Mouse (Mus musculus): ENCODE data around the gene Slc25a41. TPM values are rescaled to one million over a fixed set of nuclear protein-coding genes. Genes with fewer than 3 reads are reported as not detected.
A peak's percentile ranks its signal among the peaks of the same experiment; 100 is the strongest.

Slc25a41 gene
- polyA plus RNA-seq, 1 experiment from 2014 or later: not detected

DNA sequence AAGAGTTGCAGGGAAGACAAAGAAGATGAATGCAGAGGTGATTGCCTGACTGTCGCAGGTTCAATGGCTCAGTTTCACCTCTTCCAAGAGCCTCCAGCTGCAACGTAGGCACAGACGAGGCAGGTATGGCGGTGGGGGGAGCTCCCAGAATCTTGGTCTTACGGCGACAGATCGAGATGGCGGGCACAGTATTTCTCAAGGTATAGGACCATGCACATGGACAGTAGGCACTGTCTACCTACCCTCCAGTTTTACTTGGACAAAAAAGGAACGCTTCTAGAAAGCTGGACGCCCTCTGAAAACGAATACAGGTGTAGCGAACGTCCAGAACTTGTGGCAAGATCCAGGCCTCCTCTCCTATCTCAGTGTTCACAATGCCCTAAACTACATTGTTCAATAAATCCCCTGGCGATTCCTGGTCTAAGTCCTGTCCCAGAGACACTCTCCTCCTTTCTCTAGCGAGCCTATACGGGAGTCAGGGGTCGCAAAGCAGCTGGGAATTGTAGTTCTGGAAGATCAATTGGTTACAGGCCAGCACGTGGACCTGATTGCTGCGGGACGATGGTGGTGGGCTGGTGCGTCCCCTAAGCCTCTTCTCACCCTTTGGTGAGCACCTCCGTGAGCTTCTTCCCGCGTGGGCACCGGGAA is 51.9 kb downstream of the Slc25a41 start:
- H3K4me1 ChIP-seq: peaks cover 10% of the 10 kb centered on the region
- H3K27me3 ChIP-seq: no peaks in the 10 kb centered on the region
- 2% methylated on average over 25 of the region's 25 CpGs for WGBS
- peak overlapping the region; percentile 80 for H3K27ac ChIP-seq (replicated peaks)
- peak overlapping the region; percentile 69 for H3K9ac ChIP-seq
- H3K4me3 ChIP-seq (replicated peaks): peak overlapping the region; percentile 87
- peak overlapping the region; percentile 74 for H3K4me2 ChIP-seq (replicated peaks)
- H3K9me3 ChIP-seq (replicated peaks): no peaks in the 10 kb centered on the region
- ATAC-seq (ENCODE audit: insufficient number of reproducible peaks, low FRiP score, low TSS enrichment, low read depth): peak; percentile 89
- peaks cover 29% of the 10 kb centered on the region for H3K36me3 ChIP-seq

DNA sequence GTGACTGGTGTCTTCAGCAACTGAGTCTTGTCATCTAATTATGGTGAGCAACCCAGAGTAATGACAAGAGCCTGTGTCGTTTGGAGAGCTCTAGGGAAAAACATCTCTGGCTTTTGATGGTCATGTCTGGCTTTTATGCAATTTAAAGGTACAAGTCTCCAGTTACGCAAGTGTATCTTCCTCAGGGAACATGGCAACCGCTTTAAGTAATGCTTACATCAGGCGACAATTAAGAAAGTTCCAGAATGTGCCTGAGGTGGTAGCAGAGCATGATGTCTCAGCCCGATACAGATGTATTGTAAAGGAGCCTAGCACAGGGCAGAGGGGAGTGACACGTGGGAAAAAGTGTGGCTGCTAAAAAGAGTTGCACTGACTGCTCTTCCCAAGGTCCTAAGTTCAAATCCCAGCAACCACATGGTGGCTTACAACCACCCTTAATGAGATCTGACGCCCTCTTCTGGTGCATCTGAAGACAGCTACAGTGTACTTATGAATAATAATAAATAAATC is 52.5 kb downstream of the Slc25a41 start:
- H3K9ac ChIP-seq: peak overlapping the region; percentile 69; the same call in 1 of the 2 replicates
- H3K27ac ChIP-seq (replicated peaks): no peak overlapping the region
- no peak for ATAC-seq (ENCODE audit: insufficient number of reproducible peaks, low FRiP score, low TSS enrichment, low read depth)
- 55% methylated on average over 7 of the region's 7 CpGs for WGBS
- H3K36me3 ChIP-seq: peaks cover 22% of the 10 kb centered on the region
- H3K9me3 ChIP-seq (replicated peaks): no peaks in the 10 kb centered on the region
- peak overlapping the region; percentile 87 for H3K4me3 ChIP-seq (replicated peaks)
- H3K27me3 ChIP-seq: no peaks in the 10 kb centered on the region
- H3K4me2 ChIP-seq (replicated peaks): peak overlapping the region; percentile 74
- H3K4me1 ChIP-seq: peaks cover 10% of the 10 kb centered on the region

DNA sequence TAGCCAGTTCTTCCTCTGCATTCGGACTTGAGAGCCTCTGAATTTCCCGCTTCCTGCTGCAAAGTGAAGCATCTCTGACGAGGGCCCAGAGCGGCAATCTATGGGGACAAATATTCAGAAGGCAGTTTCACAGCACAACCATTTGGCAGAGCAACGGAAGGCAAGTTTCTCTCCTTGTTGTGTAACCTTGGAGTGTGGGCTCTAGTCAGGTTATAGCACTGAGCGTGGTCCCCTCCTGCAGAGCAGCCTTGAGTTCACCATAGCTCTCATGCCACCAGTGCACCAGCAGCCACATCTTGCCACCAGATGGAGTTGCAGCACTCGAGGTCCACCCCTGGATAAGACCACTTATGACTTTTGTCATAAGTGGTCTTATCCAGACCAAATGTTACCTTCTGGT is 53.0 kb downstream of the Slc25a41 start:
- Histone ChIP-seq H3K36me3 (peaks cover 17% of the 10 kb centered on the region), H3K9ac (no peak overlapping the region), H3K9me3 (replicated peaks) (no peaks in the 10 kb centered on the region), H3K4me1 (peaks cover 10% of the 10 kb centered on the region), H3K4me3 (replicated peaks) (no peak overlapping the region), H3K4me2 (replicated peaks) (no peak overlapping the region), H3K27ac (replicated peaks) (no peak overlapping the region), H3K27me3 (no peaks in the 10 kb centered on the region)
- no peak for ATAC-seq (ENCODE audit: insufficient number of reproducible peaks, low FRiP score, low TSS enrichment, low read depth)
- WGBS: 86% methylated on average over 7 of the region's 7 CpGs

DNA sequence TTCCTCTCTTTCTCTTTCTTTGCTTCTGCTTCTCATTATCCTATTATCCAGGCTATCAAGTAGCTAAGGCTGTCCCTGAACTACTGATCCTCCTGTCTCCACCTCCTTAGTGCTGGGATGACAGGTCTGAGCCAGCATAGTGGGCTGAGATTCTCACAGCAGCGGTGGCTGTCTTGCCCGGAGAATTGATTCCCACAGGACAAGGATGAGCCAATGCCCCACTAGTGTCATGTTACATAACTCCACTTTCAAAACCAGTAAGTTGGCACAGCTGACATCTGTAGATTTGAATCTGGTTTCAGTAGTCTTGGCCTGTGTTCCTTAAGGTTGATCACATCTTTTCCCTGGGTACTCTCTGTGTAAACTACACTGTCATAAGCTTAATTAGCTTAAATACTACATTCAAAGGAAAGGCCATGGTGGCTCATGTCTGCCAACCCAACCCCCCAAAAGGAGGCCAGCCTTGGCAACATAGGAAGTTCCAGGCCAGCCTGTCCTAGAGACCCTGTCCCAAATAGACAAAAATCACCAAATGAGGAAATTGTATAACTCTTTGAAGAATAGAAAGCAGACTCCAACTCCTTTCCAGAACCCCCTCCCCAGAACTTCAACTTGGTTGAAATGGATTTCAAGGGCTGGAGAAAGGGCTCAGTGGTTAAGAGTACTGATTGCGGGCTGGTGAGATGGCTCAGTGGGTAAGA is 55.2 kb downstream of the Slc25a41 start:
- WGBS: 58% methylated on average over 3 of the region's 3 CpGs

DNA sequence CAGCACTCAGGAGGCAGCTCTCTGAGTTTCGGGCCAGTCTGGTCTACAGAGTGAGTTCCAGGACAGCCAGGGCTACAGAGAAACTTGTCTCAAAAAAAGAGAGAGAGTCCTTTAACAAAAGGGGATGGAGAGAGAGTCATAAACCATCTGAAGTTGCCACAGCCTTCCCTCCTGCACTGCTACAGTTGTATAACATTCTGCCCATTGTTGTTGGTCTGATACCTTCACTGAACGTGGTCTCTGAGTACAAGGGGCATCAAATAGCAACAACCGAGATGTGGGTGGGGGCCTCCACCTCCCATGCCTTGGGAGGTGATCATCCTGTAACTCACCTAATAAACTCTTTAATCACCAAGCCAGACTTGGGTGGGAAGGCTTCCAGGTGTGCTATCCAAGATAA is 55.8 kb downstream of the Slc25a41 start:
- no peak overlapping the region for H3K4me3 ChIP-seq (replicated peaks)
- WGBS: 67% methylated on average over 3 of the region's 3 CpGs
- H3K27me3 ChIP-seq: no peaks in the 10 kb centered on the region
- H3K4me1 ChIP-seq: peaks cover 3% of the 10 kb centered on the region; the same call in 1 of the 2 replicates
- no peaks in the 10 kb centered on the region for H3K36me3 ChIP-seq
- no peaks in the 10 kb centered on the region for H3K9me3 ChIP-seq (replicated peaks)
- H3K9ac ChIP-seq: no peak overlapping the region
- H3K4me2 ChIP-seq (replicated peaks): no peak overlapping the region
- ATAC-seq (ENCODE audit: insufficient number of reproducible peaks, low FRiP score, low TSS enrichment, low read depth): no peak
- H3K27ac ChIP-seq (replicated peaks): no peak overlapping the region

More for the DNA sequence above, 55.2 kb downstream of the Slc25a41 start:
- H3K27me3 ChIP-seq: no peaks in the 10 kb centered on the region
- no peak for ATAC-seq (ENCODE audit: insufficient number of reproducible peaks, low FRiP score, low TSS enrichment, low read depth)
- no peak overlapping the region for H3K4me2 ChIP-seq (replicated peaks)
- H3K9me3 ChIP-seq (replicated peaks): no peaks in the 10 kb centered on the region
- H3K9ac ChIP-seq: no peak overlapping the region
- no peaks in the 10 kb centered on the region for H3K36me3 ChIP-seq
- H3K4me3 ChIP-seq (replicated peaks): no peak overlapping the region
- H3K27ac ChIP-seq (replicated peaks): no peak overlapping the region
- peaks cover 9% of the 10 kb centered on the region for H3K4me1 ChIP-seq

DNA sequence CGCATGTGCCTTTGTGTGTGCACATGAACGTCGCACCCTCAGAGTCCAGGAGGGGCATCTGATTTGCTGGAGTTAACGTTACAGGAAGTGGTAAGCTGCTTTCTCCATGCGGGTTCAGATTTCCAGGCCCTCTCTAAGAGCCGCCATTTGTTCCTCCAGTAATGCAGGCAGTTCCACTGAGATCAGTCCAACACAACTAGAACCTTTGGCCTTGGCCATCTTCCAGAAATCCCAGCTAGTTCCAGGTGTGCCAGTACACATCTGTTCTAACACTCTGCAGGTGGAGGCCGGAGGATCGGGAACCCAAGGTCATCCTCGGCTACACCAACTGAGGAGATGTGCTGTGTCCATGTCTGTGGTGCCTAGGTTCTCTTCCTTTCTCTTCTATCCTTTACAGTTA is 56.6 kb downstream of the Slc25a41 start:
- peaks cover 3% of the 10 kb centered on the region; the same call in 1 of the 2 replicates for H3K4me1 ChIP-seq
- WGBS: 76% methylated on average over 9 of the region's 9 CpGs
- H3K9ac ChIP-seq: no peak overlapping the region
- no peak overlapping the region for H3K27ac ChIP-seq (replicated peaks)
- H3K36me3 ChIP-seq: no peaks in the 10 kb centered on the region
- no peak for ATAC-seq (ENCODE audit: insufficient number of reproducible peaks, low FRiP score, low TSS enrichment, low read depth)
- H3K4me3 ChIP-seq (replicated peaks): no peak overlapping the region
- no peaks in the 10 kb centered on the region for H3K27me3 ChIP-seq
- H3K9me3 ChIP-seq (replicated peaks): no peaks in the 10 kb centered on the region
- no peak overlapping the region for H3K4me2 ChIP-seq (replicated peaks)

Other genes with a start within 250 kb of the Slc25a41 start
- 7.5 and 9.9 TPM in 2 replicates for gene Rfx2, start 210.6 kb downstream of the Slc25a41 start, polyA plus RNA-seq (2015; fragmentation: Nextera tagmentation; extraction: Ambion mirVana)
- gene Acsbg2, start 167.2 kb downstream of the Slc25a41 start, polyA plus RNA-seq (2015; fragmentation: Nextera tagmentation; extraction: Ambion mirVana): 0.16 TPM in 1 of 2 replicates, not detected in the other
- 0.27 and 0.29 TPM in 2 replicates for gene 1700061G19Rik, start 166.2 kb downstream of the Slc25a41 start, polyA plus RNA-seq (2015; fragmentation: Nextera tagmentation; extraction: Ambion mirVana)
- 53.9 and 56.9 TPM in 2 replicates for gene Mllt1, start 106.2 kb downstream of the Slc25a41 start, polyA plus RNA-seq (2015; fragmentation: Nextera tagmentation; extraction: Ambion mirVana)
- 10.2 and 10.4 TPM in 2 replicates for gene Acer1, start 59.5 kb downstream of the Slc25a41 start, polyA plus RNA-seq (2015; fragmentation: Nextera tagmentation; extraction: Ambion mirVana)
- gene Clpp, start 51.3 kb downstream of the Slc25a41 start, polyA plus RNA-seq (2015; fragmentation: Nextera tagmentation; extraction: Ambion mirVana): 136 and 139 TPM in 2 replicates
- 34.9 and 42.3 TPM in 2 replicates for gene Alkbh7, start 44.3 kb downstream of the Slc25a41 start, polyA plus RNA-seq (2015; fragmentation: Nextera tagmentation; extraction: Ambion mirVana)
- not detected in 2 replicates for gene Pspn, start 41.6 kb downstream of the Slc25a41 start, polyA plus RNA-seq (2015; fragmentation: Nextera tagmentation; extraction: Ambion mirVana)
- gene Gtf2f1, start 30.4 kb downstream of the Slc25a41 start, polyA plus RNA-seq (2015; fragmentation: Nextera tagmentation; extraction: Ambion mirVana): 64.3 and 68.2 TPM in 2 replicates
- gene Gm17949, start 30.2 kb downstream of the Slc25a41 start, polyA plus RNA-seq (2015; fragmentation: Nextera tagmentation; extraction: Ambion mirVana): 0.56 and 0.60 TPM in 2 replicates
- gene Khsrp, start 10.1 kb downstream of the Slc25a41 start, polyA plus RNA-seq (2015; fragmentation: Nextera tagmentation; extraction: Ambion mirVana): 40.7 and 41.4 TPM in 2 replicates
- gene Crb3, start 17.5 kb upstream of the Slc25a41 start, polyA plus RNA-seq (2015; fragmentation: Nextera tagmentation; extraction: Ambion mirVana): 13.0 and 14.6 TPM in 2 replicates
- 6.7 and 8.2 TPM in 2 replicates for gene Slc25a23, start 18.2 kb upstream of the Slc25a41 start, polyA plus RNA-seq (2015; fragmentation: Nextera tagmentation; extraction: Ambion mirVana)
- 2.6 and 4.9 TPM in 2 replicates for gene Dennd1c, start 36.9 kb upstream of the Slc25a41 start, polyA plus RNA-seq (2015; fragmentation: Nextera tagmentation; extraction: Ambion mirVana)
- 6.7 and 9.7 TPM in 2 replicates for gene Tubb4a, start 46.1 kb upstream of the Slc25a41 start, polyA plus RNA-seq (2015; fragmentation: Nextera tagmentation; extraction: Ambion mirVana)
- 5.8 and 6.0 TPM in 2 replicates for gene Tnfsf9, start 63.7 kb upstream of the Slc25a41 start, polyA plus RNA-seq (2015; fragmentation: Nextera tagmentation; extraction: Ambion mirVana)
- gene Cd70, start 108.1 kb upstream of the Slc25a41 start, polyA plus RNA-seq (2015; fragmentation: Nextera tagmentation; extraction: Ambion mirVana): not detected in 2 replicates
- gene Tnfsf14, start 152.5 kb upstream of the Slc25a41 start, polyA plus RNA-seq (2015; fragmentation: Nextera tagmentation; extraction: Ambion mirVana): 0.28 TPM in 1 of 2 replicates, not detected in the other
- gene C3, start 186.5 kb upstream of the Slc25a41 start, polyA plus RNA-seq (2015; fragmentation: Nextera tagmentation; extraction: Ambion mirVana): 1.0 and 1.8 TPM in 2 replicates
- 39.4 and 41.7 TPM in 2 replicates for gene Gpr108, start 206.8 kb upstream of the Slc25a41 start, polyA plus RNA-seq (2015; fragmentation: Nextera tagmentation; extraction: Ambion mirVana)
- 36.8 and 41.7 TPM in 2 replicates for gene Trip10, start 207.8 kb upstream of the Slc25a41 start, polyA plus RNA-seq (2015; fragmentation: Nextera tagmentation; extraction: Ambion mirVana)
- 4.3 and 4.4 TPM in 2 replicates for gene Vav1, start 237.4 kb upstream of the Slc25a41 start, polyA plus RNA-seq (2015; fragmentation: Nextera tagmentation; extraction: Ambion mirVana)

Measured in embryonic facial prominence, embryonic 15.5 days (tissue).